In genomic region chr8:105413391-105413790, GRCm38 (mm10) we compare ENCODE assay signal across 8 mouse cellular contexts. TPM values are rescaled to one million over a fixed set of nuclear protein-coding genes. Genes with fewer than 3 reads are reported as not detected.
A peak's percentile ranks its signal among the peaks of the same experiment; 100 is the strongest.
DNase-seq lines count a peak whose midpoint lies in the region.

Gene Kctd19, minus strand, starts transcription at chr8:105413502.
Gene Lrrc36, plus strand, starts transcription at chr8:105413571.

- H3K9me3 ChIP-seq in erythroblast, embryonic 14.5 days (ENCODE audit: control insufficient read depth, low read length), result no peaks in the 10 kb centered on the region
- peaks cover 11% of the 10 kb centered on the region for H3K9me3 ChIP-seq in megakaryocyte, embryonic 14.5 days

- peak within 1 kb of the TSS; percentile 50 for H3K4me3 ChIP-seq in brown adipose tissue, adult 24 weeks (ENCODE audit: insufficient read depth, low read depth, low read length)
- H3K4me3 ChIP-seq in erythroblast, embryonic 14.5 days (replicated peaks), result peak within 1 kb of the TSS; percentile 10
- peak within 1 kb of the TSS; percentile 86 for H3K4me3 ChIP-seq in megakaryocyte, embryonic 14.5 days (replicated peaks)

- H3K36me3 ChIP-seq in erythroblast, embryonic 14.5 days (ENCODE audit: control insufficient read depth), result no peaks in the 10 kb centered on the region
- H3K36me3 ChIP-seq in megakaryocyte, embryonic 14.5 days (replicated peaks; ENCODE audit: low read length), result no peaks in the 10 kb centered on the region
- H3K36me3 ChIP-seq in splenic B cell, adult 2 months (ENCODE audit: control insufficient read depth, insufficient read depth, low read length, poor library complexity, severe bottlenecking), result no peaks in the 10 kb centered on the region

- H3K4me1 ChIP-seq in brown adipose tissue, adult 24 weeks (ENCODE audit: control insufficient read depth, insufficient read depth, insufficient read length, low read length), result no peaks in the 10 kb centered on the region
- peaks cover 5% of the 10 kb centered on the region for H3K4me1 ChIP-seq in erythroblast, embryonic 14.5 days (ENCODE audit: control insufficient read depth)
- peaks cover 13% of the 10 kb centered on the region for H3K4me1 ChIP-seq in megakaryocyte, embryonic 14.5 days

- no peak within 1 kb of the TSS for H3K27ac ChIP-seq in brown adipose tissue, adult 24 weeks (replicated peaks; ENCODE audit: low read depth, low read length)

- DNase-seq in Muller cell, postnatal 12 days (ENCODE audit: inconsistent ontology term), result peak; percentile 45
- peak; percentile 33 to 64 for DNase-seq in heart, postnatal 10 days
- peak; percentile 24 to 75 for DNase-seq in kidney, postnatal 36 days
- peak; percentile 27 for DNase-seq in splenic B cell, adult 2 months (ENCODE audit: low read depth, low spot score)
- no peak for DNase-seq in frontal cortex, postnatal 10 days (ENCODE audit: low spot score in 2 of 2)

- intact Hi-C loops in heart, postnatal 10 days (cut with DNase I), result loop anchor here (5.0 kb wide), 2 partner anchors 34 to 64 kb away; no protein-coding TSS in a partner anchor

- H3K27me3 ChIP-seq in erythroblast, embryonic 14.5 days (ENCODE audit: control insufficient read depth), result peaks cover 57% of the 10 kb centered on the region
- peaks cover 41% of the 10 kb centered on the region for H3K27me3 ChIP-seq in megakaryocyte, embryonic 14.5 days (replicated peaks)
- H3K27me3 ChIP-seq in splenic B cell, adult 2 months (ENCODE audit: control insufficient read depth, insufficient read depth, low read length, poor library complexity, severe bottlenecking), result no peaks in the 10 kb centered on the region; the same call in 1 of the 2 replicates

RNA-seq across cellular contexts. Expression of gene Kctd19, which starts in this region (rescaled TPM):
- not detected in 2 replicates for polyA plus RNA-seq in brown adipose tissue, adult 24 weeks (2012; ENCODE audit: insufficient read depth, insufficient read length, missing spikeins)
- not detected in 2 replicates for polyA plus RNA-seq in erythroblast, embryonic 14.5 days (2012)
- total RNA-seq in heart, postnatal 10 days (2021), result under 1 TPM in 1 of 2 experiments, not detected in 1; 0.12 TPM
- polyA plus RNA-seq in megakaryocyte, embryonic 14.5 days (2012; ENCODE audit: insufficient read depth, low replicate concordance), result not detected in 2 replicates

RNA-seq across cellular contexts. Expression of gene Lrrc36, which starts in this region (rescaled TPM):
- polyA plus RNA-seq in brown adipose tissue, adult 24 weeks (2012; ENCODE audit: insufficient read depth, insufficient read length, missing spikeins), result 0.88 and 1.0 TPM in 2 replicates
- polyA plus RNA-seq in erythroblast, embryonic 14.5 days (2012), result 0.03 and 0.05 TPM in 2 replicates
- total RNA-seq in heart, postnatal 10 days (2021), result 1 to 10 TPM in 1 of 2 experiments, under 1 TPM in 1; 0.77 to 1.2 TPM
- not detected in 2 replicates for polyA plus RNA-seq in megakaryocyte, embryonic 14.5 days (2012; ENCODE audit: insufficient read depth, low replicate concordance)

Comparison
In these comparisons a context has a peak if more than half of its experiments do, and no peak if none do; other contexts are left out.
1. DNase-seq: peak in Muller cell, postnatal 12 days (single experiment), heart, postnatal 10 days (2 of 2), kidney, postnatal 36 days (2 of 2) and splenic B cell, adult 2 months (single experiment); none in frontal cortex, postnatal 10 days (0 of 2).
2. H3K4me3 ChIP-seq: peak in every context shown above with its lines; median percentile 86 in megakaryocyte, embryonic 14.5 days; 50 in brown adipose tissue, adult 24 weeks; 10 in erythroblast, embryonic 14.5 days.